Mouse (Mus musculus): ENCODE measurements around the gene Pknox2. TPM values are rescaled to one million over a fixed set of nuclear protein-coding genes. Genes with fewer than 3 reads are reported as not detected.

Pknox2 gene
- polyA plus RNA-seq, 1 experiment, result 8.5 TPM

DNA sequence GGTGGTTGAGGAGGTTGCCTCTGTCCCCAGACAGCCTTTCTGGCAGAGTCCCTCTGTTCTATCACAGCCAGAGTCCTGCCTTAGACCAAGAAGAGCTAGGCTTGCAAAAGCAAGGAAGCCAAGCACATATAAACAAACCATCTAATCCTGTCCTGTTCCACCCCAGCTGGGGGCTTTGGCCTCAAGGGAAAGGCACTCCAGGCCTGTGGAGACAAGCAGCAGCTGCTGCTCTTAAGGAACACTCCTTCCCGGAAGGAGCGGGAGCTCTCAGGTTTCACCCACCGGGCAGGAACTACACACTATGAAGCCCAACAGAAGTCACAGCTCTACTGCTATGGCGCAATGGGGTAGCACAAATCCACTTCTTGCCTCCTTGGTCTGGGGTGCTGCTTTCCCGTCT is 230.3 kb downstream of the Pknox2 start:
- Histone ChIP-seq H3K36me3 (ENCODE audit: control insufficient read depth, insufficient read depth) (no peaks in the 10 kb centered on the region), H3K27me3 (ENCODE audit: control insufficient read depth, insufficient read depth, insufficient read length) (no peaks in the 10 kb centered on the region), H3ac (ENCODE audit: control insufficient read depth, insufficient read length, low read depth) (no peak overlapping the region), H3K4me3 (ENCODE audit: insufficient read depth, poor library complexity, severe bottlenecking) (no peak overlapping the region), H3K79me3 (ENCODE audit: low read depth) (no peaks in the 10 kb centered on the region), H3K79me2 (ENCODE audit: control insufficient read depth, insufficient read depth) (no peaks in the 10 kb centered on the region)
- TF ChIP-seq FOSL1 (IDR thresholded peaks at IDR 0.05; ENCODE audit: insufficient read depth, low read length, poor library complexity, severe bottlenecking), result no peak
- no peak for TF ChIP-seq CEBPB (IDR thresholded peaks at IDR 0.05; ENCODE audit: low read depth)
- TF ChIP-seq MAX (IDR thresholded peaks at IDR 0.05), result no peak
- no peak for TF ChIP-seq MYOD1 (IDR thresholded peaks at IDR 0.05; ENCODE audit: control insufficient read depth, insufficient read length, low read depth)
- TF ChIP-seq CTCF (IDR thresholded peaks at IDR 0.05; ENCODE audit: control insufficient read depth, insufficient read depth, insufficient read length), result no peak
- no peak for TF ChIP-seq MYOG (IDR thresholded peaks at IDR 0.05; ENCODE audit: control insufficient read depth, extremely low read depth, insufficient read length)
- TF ChIP-seq USF1 (IDR thresholded peaks at IDR 0.05; ENCODE audit: low read depth), result no peak

DNA sequence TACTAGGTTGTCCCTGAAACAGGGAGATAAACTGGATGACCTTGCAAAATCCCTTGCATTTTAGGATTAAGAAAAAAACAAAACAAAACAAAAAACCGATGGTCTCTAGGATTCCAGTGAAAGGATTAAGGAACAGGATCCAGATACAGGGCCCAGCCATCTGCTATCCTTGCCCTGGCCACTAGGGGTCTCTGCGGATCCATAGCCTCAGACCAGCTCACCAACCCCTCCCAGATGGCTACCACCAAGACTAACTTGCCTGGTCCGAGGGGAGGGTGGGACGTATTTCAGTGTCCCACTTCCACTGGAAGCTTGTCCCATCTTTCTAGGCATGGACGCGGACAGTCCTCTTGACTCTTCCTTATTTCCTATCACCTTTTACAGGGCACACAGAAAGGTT is 230.8 kb downstream of the Pknox2 start:
- Histone ChIP-seq H3K79me2 (ENCODE audit: control insufficient read depth, insufficient read depth) (no peaks in the 10 kb centered on the region), H3K79me3 (ENCODE audit: low read depth) (no peaks in the 10 kb centered on the region), H3K27me3 (ENCODE audit: control insufficient read depth, insufficient read depth, insufficient read length) (no peaks in the 10 kb centered on the region), H3K4me3 (ENCODE audit: insufficient read depth, poor library complexity, severe bottlenecking) (no peak overlapping the region), H3K36me3 (ENCODE audit: control insufficient read depth, insufficient read depth) (no peaks in the 10 kb centered on the region), H3ac (ENCODE audit: control insufficient read depth, insufficient read length, low read depth) (no peak overlapping the region)
- TF ChIP-seq CTCF (IDR thresholded peaks at IDR 0.05; ENCODE audit: control insufficient read depth, insufficient read depth, insufficient read length) (peak; percentile 65), FOSL1 (IDR thresholded peaks at IDR 0.05; ENCODE audit: insufficient read depth, low read length, poor library complexity, severe bottlenecking) (no peak)

DNA sequence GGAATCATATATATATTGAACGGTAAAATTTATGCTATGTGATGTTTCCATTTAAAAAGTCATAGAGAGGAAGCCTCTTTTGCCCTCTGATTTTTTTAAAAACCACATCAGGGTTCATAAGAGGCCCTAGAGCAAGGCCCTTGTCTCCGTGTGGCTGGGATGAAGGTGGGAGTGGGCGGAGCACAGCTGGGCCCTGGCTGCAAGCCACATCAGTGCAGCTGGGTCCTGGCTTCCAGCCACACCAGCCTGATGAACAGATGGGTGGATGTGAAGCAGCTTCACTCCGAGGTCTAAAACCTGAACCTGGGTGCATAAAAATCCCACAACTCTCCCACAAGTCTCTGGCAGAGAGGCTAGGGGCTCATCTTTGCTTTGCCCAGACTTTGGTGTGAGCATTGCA is 241.8 kb downstream of the Pknox2 start:
- H3K4me3 ChIP-seq (ENCODE audit: insufficient read depth, poor library complexity, severe bottlenecking), result no peak overlapping the region
- no peak overlapping the region for H3ac ChIP-seq (ENCODE audit: control insufficient read depth, insufficient read length, low read depth)
- H3K27me3 ChIP-seq (ENCODE audit: control insufficient read depth, insufficient read depth, insufficient read length), result no peaks in the 10 kb centered on the region
- no peaks in the 10 kb centered on the region for H3K79me3 ChIP-seq (ENCODE audit: low read depth)
- no peaks in the 10 kb centered on the region for H3K36me3 ChIP-seq (ENCODE audit: control insufficient read depth, insufficient read depth)
- no peaks in the 10 kb centered on the region for H3K79me2 ChIP-seq (ENCODE audit: control insufficient read depth, insufficient read depth)
- TF ChIP-seq MAX (IDR thresholded peaks at IDR 0.05), result no peak

DNA sequence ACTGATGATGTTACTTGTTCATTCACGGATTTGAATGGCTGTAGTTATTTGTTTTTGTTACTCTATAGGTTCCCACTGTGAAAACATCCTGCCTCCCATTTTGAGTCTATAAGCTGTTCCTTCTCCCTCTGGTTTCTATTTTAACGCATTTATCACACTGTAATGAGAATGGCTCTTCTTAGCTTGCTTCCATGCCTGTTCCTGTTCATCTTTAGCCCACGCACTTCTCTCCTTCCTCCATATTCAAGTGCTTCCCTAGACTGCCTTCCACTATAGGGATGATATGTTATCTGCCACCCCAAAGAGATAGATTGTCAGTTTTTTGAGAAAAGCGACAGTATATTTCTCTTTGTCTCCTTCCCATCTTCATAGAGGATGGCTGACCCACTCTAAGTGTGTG is 246.7 kb downstream of the Pknox2 start:
- TF ChIP-seq USF1 (IDR thresholded peaks at IDR 0.05; ENCODE audit: low read depth), result no peak
- TF ChIP-seq MYOG (IDR thresholded peaks at IDR 0.05; ENCODE audit: control insufficient read depth, extremely low read depth, insufficient read length), result no peak
- TF ChIP-seq CTCF (IDR thresholded peaks at IDR 0.05; ENCODE audit: control insufficient read depth, insufficient read depth, insufficient read length), result no peak
- TF ChIP-seq CEBPB (IDR thresholded peaks at IDR 0.05; ENCODE audit: low read depth), result no peak
- no peak for TF ChIP-seq MAX (IDR thresholded peaks at IDR 0.05)
- no peak for TF ChIP-seq MYOD1 (IDR thresholded peaks at IDR 0.05; ENCODE audit: control insufficient read depth, insufficient read length, low read depth)
- TF ChIP-seq FOSL1 (IDR thresholded peaks at IDR 0.05; ENCODE audit: insufficient read depth, low read length, poor library complexity, severe bottlenecking), result no peak
- Histone ChIP-seq H3K79me3 (ENCODE audit: low read depth) (no peaks in the 10 kb centered on the region), H3K27me3 (ENCODE audit: control insufficient read depth, insufficient read depth, insufficient read length) (no peaks in the 10 kb centered on the region), H3K4me3 (ENCODE audit: insufficient read depth, poor library complexity, severe bottlenecking) (no peak overlapping the region), H3ac (ENCODE audit: control insufficient read depth, insufficient read length, low read depth) (no peak overlapping the region), H3K79me2 (ENCODE audit: control insufficient read depth, insufficient read depth) (no peaks in the 10 kb centered on the region), H3K36me3 (ENCODE audit: control insufficient read depth, insufficient read depth) (no peaks in the 10 kb centered on the region)

- TF ChIP-seq CEBPB (IDR thresholded peaks at IDR 0.05; ENCODE audit: low read depth), result no peak
- TF ChIP-seq MYOD1 (IDR thresholded peaks at IDR 0.05; ENCODE audit: control insufficient read depth, insufficient read length, low read depth), result peak; percentile 21
- peak; percentile 53 for TF ChIP-seq USF1 (IDR thresholded peaks at IDR 0.05; ENCODE audit: low read depth)
- Histone ChIP-seq H3K4me3 (ENCODE audit: insufficient read depth, poor library complexity, severe bottlenecking) (no peak overlapping the region), H3K79me2 (ENCODE audit: control insufficient read depth, insufficient read depth) (no peaks in the 10 kb centered on the region), H3K36me3 (ENCODE audit: control insufficient read depth, insufficient read depth) (no peaks in the 10 kb centered on the region), H3K79me3 (ENCODE audit: low read depth) (no peaks in the 10 kb centered on the region), H3ac (ENCODE audit: control insufficient read depth, insufficient read length, low read depth) (no peak overlapping the region), H3K27me3 (ENCODE audit: control insufficient read depth, insufficient read depth, insufficient read length) (no peaks in the 10 kb centered on the region)
Observed at GRCm38 (mm10) chr9:36898560-36898959, 248.6 kb downstream of the Pknox2 start.

GRCm38 (mm10) chr9:36895009-36895693 is 252.1 kb downstream of the Pknox2 start:
- Histone ChIP-seq H3K27me3 (ENCODE audit: control insufficient read depth, insufficient read depth, insufficient read length) (no peaks in the 10 kb centered on the region), H3K4me3 (ENCODE audit: insufficient read depth, poor library complexity, severe bottlenecking) (no peak overlapping the region), H3K79me2 (ENCODE audit: control insufficient read depth, insufficient read depth) (no peaks in the 10 kb centered on the region), H3ac (ENCODE audit: control insufficient read depth, insufficient read length, low read depth) (no peak overlapping the region), H3K36me3 (ENCODE audit: control insufficient read depth, insufficient read depth) (no peaks in the 10 kb centered on the region), H3K79me3 (ENCODE audit: low read depth) (no peaks in the 10 kb centered on the region)
- TF ChIP-seq MYOG (IDR thresholded peaks at IDR 0.05; ENCODE audit: control insufficient read depth, extremely low read depth, insufficient read length) (no peak), MAX (IDR thresholded peaks at IDR 0.05) (no peak), FOSL1 (IDR thresholded peaks at IDR 0.05; ENCODE audit: insufficient read depth, low read length, poor library complexity, severe bottlenecking) (no peak), MYOD1 (IDR thresholded peaks at IDR 0.05; ENCODE audit: control insufficient read depth, insufficient read length, low read depth) (no peak), USF1 (IDR thresholded peaks at IDR 0.05; ENCODE audit: low read depth) (no peak), CTCF (IDR thresholded peaks at IDR 0.05; ENCODE audit: control insufficient read depth, insufficient read depth, insufficient read length) (peak; percentile 49), CEBPB (IDR thresholded peaks at IDR 0.05; ENCODE audit: low read depth) (no peak)

All from C2C12 (cell line).